Mouse (Mus musculus) regulatory T cell (primary cell): ENCODE data around the gene Phf21b.
"Not testable (repeated sequence)": the region's sequence is repeated elsewhere in the genome, so short reads cannot be mapped to it uniquely, and the experiment has no call there.

Experiments used
- in situ Hi-C: fragments of 300-600 bp; cut with MboI, MseI; formaldehyde crosslinking; loops from one replicate; pipeline ENCODE4 v1.15.1; 2025; ENCODE audit warnings: high pct_unique_total_duplicates

The Phf21b gene

GRCm38 (mm10) chr15:84775421-84776174 lies 80.3 kb downstream of the Phf21b start:
- in situ Hi-C loops: no loop called here

DNA sequence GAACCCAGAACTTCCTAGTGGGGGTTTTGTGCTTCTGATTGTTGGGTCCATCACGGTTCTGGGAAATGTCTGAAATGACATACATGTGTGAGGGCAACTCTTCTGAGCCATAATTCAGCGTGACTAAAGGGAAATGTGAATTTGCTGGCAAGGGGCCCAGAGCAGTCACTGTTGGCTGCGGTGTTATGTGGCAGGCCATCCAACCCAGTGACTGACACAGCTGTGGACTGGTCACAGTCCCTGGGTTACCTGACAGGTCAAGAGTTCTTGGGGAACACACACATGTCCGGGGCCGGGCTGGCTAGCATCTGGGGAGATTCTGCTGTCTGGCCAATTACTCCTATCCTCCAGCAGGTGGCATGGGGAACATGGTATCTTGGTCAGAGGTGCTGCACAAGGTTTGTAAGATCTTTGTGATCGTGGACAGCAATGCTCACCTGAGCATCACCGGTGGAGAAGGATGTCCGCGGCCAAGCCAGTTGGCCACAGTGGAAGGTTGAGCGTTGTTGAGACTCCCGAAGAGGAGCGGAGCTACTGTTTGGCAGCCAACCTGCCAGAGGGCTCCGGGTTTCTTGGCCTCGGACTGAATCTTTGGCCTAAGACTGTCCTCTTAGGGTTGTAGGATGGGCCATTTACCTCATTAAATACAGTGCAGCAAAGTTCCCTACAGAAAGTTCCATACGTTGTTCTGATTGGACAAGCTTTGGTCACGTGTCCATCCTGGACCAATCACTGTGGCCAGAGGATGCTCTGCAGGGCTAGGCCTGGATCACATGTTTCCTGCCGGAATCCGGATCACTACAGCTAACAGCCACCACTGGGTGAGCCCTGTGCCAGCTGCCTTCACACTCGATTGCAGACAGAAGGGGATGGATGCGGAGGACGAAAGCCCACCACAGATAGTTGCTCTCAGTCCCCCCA lies 83.4 kb downstream of the Phf21b start:
- in situ Hi-C loops: no loop called here

DNA sequence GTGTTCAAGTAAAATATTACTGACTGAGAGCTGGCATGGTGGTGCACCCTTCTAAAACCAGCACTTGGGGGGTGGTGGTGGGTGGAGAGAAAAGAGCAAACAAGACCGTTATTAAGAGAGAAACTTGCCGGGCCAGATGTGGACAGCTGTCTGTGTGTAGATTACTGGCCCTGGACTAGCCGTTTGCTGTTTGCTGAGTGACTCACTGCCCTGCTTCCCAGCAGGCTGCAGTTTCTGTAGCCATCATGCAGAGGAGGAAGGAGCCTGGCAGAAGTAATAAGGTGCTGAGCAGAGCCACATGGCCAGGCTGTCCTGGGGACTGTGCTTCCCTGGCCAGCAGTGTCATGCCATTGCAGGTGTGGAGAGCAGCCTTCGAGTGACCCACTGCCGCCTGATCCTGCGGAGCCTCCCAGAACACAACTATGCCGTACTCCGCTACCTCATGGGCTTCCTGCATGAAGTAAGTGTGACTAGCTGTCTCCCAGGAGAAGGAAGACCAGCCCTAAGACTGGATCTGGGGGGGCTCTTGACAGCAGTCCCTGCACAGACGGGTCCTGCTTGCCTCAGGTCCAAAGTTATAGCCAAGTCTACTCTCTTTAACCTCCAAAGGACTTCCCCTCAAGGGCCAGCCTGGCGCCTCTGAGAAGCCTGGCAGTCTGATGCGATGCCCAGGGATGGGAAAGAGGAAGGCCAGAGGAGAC lies 86.1 kb downstream of the Phf21b start:
- in situ Hi-C loops: no loop called here

GRCm38 (mm10) chr15:84768531-84768930 lies 87.3 kb downstream of the Phf21b start:
- in situ Hi-C loops: not testable (repeated sequence)

- in situ Hi-C loops: no loop called here
These were observed 89.2 kb downstream of the Phf21b start for GRCm38 (mm10) chr15:84766621-84767020.

DNA sequence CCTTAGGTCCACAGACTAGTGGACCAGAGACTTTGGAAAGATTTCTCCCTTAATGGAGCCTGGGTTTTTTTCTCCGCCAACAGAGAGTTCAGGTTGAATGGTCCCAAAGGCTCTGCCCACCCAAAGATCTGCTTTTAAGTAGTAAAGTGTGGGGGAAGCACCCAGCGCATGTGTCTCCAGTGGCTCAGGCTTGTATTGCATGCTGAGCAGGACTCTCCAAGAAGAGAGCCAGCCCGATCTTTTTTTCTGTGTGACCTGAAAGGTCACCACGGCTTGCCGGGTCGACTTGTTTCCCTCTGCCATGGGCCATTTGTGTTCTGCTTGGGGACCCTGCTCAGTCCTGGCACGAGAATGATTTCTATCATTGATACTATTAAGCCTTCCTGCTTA lies 92.4 kb downstream of the Phf21b start:
- in situ Hi-C loops: no loop called here

DNA sequence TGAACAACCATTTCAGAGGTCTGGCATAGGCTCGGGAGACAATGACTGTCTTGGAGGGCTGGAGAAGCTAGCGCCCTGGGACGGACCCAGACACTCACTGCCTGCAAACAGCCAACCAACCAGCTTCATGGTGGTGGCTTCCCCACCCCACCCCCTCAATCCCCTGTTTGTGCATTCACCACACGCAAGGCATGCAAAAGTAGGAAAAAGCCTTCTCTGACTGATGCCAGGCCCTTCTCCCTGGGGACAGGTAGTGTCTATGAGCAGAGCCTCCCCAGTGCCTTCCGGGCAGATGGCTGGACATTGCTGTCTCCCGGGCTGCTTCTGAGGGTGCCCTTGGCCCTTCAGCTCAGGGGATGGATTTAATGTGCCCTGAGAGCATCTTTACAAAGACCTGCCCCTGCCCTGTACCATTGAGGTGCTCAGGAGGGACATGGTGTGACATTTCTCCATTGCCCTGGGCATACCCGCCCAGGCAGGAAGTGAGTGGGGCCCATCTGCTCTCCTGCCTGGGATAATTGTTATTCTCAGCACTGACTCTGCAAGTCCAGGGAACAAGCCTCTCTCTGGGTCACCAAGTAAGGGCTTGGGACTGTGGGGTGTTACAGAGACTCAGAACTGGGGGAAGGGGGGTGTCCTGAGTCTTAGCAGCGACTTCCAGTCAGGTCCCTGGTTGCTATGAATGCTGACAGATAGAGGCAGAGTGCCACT lies 93.0 kb downstream of the Phf21b start:
- in situ Hi-C loops: no loop called here

GRCm38 (mm10) chr15:84758493-84758892 lies 97.4 kb downstream of the Phf21b start:
- in situ Hi-C loops: no loop called here

GRCm38 (mm10) chr15:84756426-84756825 lies 99.4 kb downstream of the Phf21b start:
- in situ Hi-C loops: no loop called here

GRCm38 (mm10) chr15:84754987-84755386 lies 100.9 kb downstream of the Phf21b start:
- in situ Hi-C loops: no loop called here

GRCm38 (mm10) chr15:84745831-84746230 lies 110.0 kb downstream of the Phf21b start:
- in situ Hi-C loops: no loop called here

GRCm38 (mm10) chr15:84744308-84744707 lies 111.5 kb downstream of the Phf21b start:
- in situ Hi-C loops: no loop called here

GRCm38 (mm10) chr15:84743347-84743746 lies 112.5 kb downstream of the Phf21b start:
- in situ Hi-C loops: no loop called here

- in situ Hi-C loops: no loop called here
These were observed 114.3 kb downstream of the Phf21b start for GRCm38 (mm10) chr15:84741573-84741972.

- in situ Hi-C loops: no loop called here
These were observed 117.6 kb downstream of the Phf21b start for GRCm38 (mm10) chr15:84738246-84738645.

- in situ Hi-C loops: no loop called here
These were observed 118.9 kb downstream of the Phf21b start for GRCm38 (mm10) chr15:84736994-84737346.

DNA sequence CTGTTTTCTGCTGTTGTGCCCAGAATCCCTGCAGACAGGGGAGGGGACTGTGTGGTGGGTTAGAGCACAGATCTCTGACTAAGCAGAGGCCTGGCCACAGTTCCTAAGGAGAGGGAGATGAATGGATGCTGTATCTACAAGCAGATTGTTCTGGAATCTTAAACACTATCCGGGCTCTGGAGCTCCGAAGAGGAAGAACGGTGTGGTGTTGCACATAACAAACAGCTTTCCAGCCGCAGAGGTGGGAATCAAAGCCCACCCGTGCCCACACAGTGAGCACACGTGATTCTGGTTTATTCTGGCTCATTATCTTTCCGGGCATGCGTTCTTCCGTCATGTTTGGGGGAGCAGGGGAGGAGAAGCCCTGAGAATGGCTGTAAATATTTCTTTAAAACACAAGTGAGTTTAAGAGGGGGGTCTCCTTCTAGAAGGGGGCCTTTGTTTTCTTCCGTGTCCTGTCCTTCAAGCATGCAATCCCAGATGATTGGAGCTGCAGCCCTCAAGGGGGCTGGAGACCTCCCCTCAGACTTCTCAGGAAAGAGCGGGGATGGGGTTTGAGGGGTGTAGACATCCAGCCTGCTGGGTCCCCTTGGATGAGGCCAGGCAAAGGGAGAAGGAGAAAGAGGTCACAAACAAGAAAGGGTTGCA lies 119.4 kb downstream of the Phf21b start:
- in situ Hi-C loops: no loop called here
